Mouse (Mus musculus): ENCODE results near the gene Gnl1.

DNA sequence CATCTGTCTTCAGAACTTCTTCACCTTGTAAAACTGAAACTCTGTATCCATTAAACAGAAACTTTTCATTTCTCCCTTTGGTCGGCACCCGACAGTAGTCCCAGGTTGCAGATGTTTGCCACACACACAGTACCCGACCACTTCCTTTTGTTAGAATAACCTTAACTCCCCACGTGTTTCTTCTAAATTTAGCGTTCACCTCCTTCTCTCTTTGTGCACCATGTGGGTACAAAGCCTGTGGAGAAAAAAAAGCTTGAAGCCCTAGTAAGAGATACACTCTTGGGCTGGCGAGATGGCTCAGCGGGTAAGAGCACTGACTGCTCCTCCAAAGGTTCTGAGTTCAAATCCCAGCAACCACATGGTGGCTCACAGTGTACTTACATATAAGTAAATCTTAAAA, 19.7 kb downstream of the Gnl1 start:
- TF ChIP-seq CTCF (IDR thresholded peaks at IDR 0.05; ENCODE audit: low read depth) (no peak), EP300 (optimal IDR thresholded peaks at IDR 0.05) (no peak)

Data from stomach, postnatal 0 days (tissue).